Comparison of ENCODE assay signal across 26 mouse cellular contexts in the genomic region with DNA sequence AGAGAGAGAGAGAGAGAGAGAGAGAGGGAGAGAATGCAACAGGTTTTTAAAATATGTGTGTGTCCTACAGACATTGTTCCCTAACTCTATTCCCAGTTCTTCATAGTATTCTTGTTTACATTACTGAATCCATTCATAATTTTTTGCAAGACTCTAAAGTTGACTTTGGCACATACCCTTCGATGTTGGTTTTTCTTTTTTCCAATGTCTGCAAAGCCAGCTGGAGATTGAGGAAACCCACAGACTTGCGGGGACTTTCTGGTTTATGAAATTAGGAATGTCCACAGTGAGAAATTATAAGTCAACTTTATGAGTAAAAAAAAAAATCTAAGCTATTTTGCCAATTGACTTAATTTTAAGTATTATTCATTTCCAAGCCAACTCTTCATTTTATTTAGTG.
"Had no signal": no experiment of that assay in that cellular context is flagged by ENCODE, and none has a peak within 500 bp of the region (broad histone marks: within the 10 kb centered on the region; RNA-seq: fewer than 3 reads in every experiment).

No protein-coding gene starts in this region.

- ATAC-seq: hindbrain, embryonic 16.5 days; inflammation-experienced regulatory T-cells, adult 6 months; intestine, embryonic 15.5 days; liver, postnatal 0 days had no signal

- H3K36me3 ChIP-seq: heart, embryonic 10.5 days; heart, embryonic 12.5 days; hindbrain, embryonic 10.5 days; hindbrain, embryonic 12.5 days; intestine, embryonic 15.5 days; limb, embryonic 10.5 days; limb, embryonic 12.5 days; liver, embryonic 13.5 days; liver, embryonic 15.5 days had no signal

- H3K27me3 ChIP-seq: heart, embryonic 12.5 days; hindbrain, embryonic 12.5 days; intestine, embryonic 15.5 days; limb, embryonic 12.5 days; liver, embryonic 13.5 days; liver, embryonic 15.5 days had no signal

- H3K4me2 ChIP-seq: heart, embryonic 12.5 days; hindbrain, embryonic 12.5 days; hindbrain, embryonic 14.5 days; intestine, embryonic 15.5 days; limb, embryonic 12.5 days; liver, embryonic 11.5 days; liver, embryonic 13.5 days; liver, embryonic 15.5 days had no signal

- H3K9me3 ChIP-seq: heart, embryonic 10.5 days; heart, embryonic 12.5 days; hindbrain, embryonic 10.5 days; hindbrain, embryonic 12.5 days; intestine, embryonic 15.5 days; limb, embryonic 10.5 days; limb, embryonic 12.5 days; liver, embryonic 13.5 days; liver, embryonic 15.5 days had no signal

- H3K4me3 ChIP-seq: heart, embryonic 10.5 days; heart, embryonic 12.5 days; hindbrain, embryonic 10.5 days; hindbrain, embryonic 12.5 days; intestine, embryonic 15.5 days; left cerebral cortex, adult 2 months; limb, embryonic 10.5 days; limb, embryonic 12.5 days; liver, embryonic 13.5 days; liver, embryonic 15.5 days had no signal

- H3K27ac ChIP-seq: heart, embryonic 10.5 days; hindbrain, embryonic 10.5 days; hindbrain, embryonic 12.5 days; hindbrain, embryonic 14.5 days; intestine, embryonic 15.5 days; left cerebral cortex, adult 2 months; limb, embryonic 10.5 days; limb, embryonic 12.5 days; liver, embryonic 13.5 days; liver, embryonic 15.5 days had no signal

- DNase-seq: gastrocnemius, postnatal 10 days; gastrocnemius, postnatal 25 days; heart, adult 18-20 months; heart, postnatal 10 days; heart, postnatal 4 days; kidney, adult 11 months; kidney, adult 8-10 months; kidney, postnatal 10 days; kidney, postnatal 36 days; layer of hippocampus, adult 9-11 months; liver; liver, embryonic 13.5 days; liver, postnatal 0 days had no signal

- H3K4me1 ChIP-seq: heart, embryonic 10.5 days; heart, embryonic 12.5 days; hindbrain, embryonic 10.5 days; hindbrain, embryonic 12.5 days; intestine, embryonic 15.5 days; limb, embryonic 10.5 days; limb, embryonic 12.5 days; liver, embryonic 13.5 days; liver, embryonic 15.5 days had no signal

- H3K9ac ChIP-seq: heart, embryonic 12.5 days; hindbrain, embryonic 12.5 days; hindbrain, embryonic 14.5 days; intestine, embryonic 15.5 days; limb, embryonic 12.5 days; liver, embryonic 13.5 days; liver, embryonic 15.5 days; liver, postnatal 0 days had no signal
